Mouse (Mus musculus): ENCODE results near the gene Pcx. TPM values are rescaled to one million over a fixed set of nuclear protein-coding genes. Genes with fewer than 3 reads are reported as not detected.

The Pcx gene
- total RNA-seq, 4 experiments from 2014 or later, result 351 to 737 (median 517) TPM

DNA sequence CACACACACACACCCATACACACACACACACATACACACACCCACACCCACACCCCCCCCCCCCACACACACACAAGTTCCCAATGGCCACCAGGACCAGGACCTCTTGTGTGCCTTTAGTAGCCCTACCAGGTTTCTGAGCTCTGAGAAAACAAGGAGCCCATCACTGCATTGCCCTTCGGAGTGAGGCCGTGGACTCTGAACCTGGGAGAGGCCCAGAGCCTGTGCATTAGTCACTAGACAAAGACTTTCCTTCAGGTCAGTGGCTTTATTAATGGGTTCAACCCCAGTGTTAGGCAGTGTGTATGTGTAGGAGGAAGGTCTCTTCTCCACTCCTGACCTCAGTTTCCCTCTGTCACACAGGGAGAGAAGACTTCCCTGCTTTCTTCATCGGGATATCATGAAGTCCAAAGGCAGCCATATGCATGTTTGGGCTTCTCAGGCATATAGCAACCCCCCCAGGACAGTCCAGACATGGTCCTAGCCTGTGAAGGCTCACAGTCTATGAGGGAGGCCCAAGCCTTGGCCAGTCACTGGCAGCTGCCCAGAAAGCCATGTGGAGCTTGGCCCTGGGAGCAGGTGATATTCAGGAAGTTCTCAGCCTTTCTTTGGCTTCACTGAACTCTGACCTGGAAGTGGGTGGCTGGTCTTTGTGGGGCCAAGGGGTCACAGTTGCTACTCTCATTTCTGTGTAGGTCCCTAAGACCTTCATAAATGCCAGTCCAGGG is 13.6 kb upstream of the Pcx start:
- peak; percentile 37 for DNase-seq

DNA sequence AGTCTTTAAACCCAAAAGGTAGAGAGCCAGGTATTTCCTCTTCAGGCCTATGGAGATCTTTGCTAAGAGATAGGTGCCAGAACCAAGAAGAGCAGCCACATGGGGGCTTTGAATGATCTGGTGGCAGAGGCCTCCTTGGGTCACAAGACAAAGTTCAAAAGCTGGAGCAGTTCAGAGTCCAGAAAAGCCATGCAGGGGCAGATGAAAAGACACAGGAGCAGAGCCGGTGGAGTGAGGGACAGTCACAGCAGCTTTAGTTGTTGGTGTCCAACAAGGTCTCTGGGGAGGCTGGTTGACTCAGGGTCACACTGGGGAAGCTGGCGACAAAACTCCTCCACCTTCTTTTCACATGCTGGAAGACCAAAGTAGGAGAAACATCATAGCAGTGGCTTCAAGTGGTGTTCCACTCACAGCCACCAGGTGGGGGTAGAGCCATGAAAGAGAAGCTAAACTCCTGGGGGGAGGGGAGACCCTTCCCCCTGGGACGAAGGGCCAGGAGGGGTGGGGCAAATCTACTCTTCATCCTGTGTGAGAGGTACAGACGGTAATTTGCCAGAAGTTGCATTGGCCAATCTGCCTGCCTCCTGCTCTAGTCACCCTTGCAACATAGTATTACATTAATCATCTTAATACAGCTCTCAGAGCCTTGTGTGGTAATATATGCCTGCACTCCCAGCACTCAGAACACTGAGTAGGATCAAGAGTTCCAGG is 12.9 kb upstream of the Pcx start:
- peak; percentile 82 for DNase-seq

DNA sequence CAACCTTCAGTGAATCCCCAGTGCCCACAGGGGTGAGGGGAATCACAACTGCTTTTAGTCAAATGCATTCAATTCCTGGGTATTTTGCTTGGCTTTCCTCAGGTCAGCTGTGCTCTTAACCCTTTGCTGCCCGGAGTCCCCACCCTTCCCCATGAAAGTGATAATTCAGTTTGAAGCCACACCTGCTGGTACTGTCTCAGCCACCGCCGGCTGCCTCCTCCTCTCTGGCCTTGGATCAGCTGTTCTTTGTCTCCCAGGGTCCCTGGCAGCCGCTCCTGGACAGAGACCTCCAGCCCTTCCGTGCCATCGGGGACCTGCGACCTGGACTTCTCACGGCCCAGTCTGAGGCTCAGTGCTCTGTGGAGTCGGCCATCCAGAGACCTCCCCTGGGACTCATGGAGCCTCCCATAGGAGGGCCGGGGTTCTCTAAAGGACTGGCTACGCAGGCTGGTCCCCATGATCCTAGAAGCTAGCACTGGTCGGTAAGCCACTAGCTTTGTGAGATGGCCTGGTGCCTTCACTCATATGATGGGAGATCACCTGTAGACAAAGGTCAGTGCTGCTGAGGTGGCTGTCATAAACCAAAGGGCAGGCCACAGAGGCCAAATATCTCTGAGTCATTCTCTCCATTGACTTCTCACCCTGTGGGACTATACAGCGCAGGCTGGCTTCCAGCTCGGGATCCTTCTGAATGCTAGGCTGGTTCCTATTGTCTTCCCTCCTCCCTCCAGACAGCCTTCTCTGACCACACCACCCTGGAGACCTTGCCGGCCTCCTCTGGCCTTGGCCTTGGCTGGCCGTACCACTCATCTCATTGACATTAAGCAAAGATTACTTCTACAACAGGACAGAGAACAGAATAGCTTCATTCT is 12.0 kb upstream of the Pcx start, which contains the start of gene 2010003K11Rik:
2010003K11Rik (minus strand) TSS at position 522 of the 872 bp plus-strand sequence.
- peak; percentile 91 for DNase-seq

DNA sequence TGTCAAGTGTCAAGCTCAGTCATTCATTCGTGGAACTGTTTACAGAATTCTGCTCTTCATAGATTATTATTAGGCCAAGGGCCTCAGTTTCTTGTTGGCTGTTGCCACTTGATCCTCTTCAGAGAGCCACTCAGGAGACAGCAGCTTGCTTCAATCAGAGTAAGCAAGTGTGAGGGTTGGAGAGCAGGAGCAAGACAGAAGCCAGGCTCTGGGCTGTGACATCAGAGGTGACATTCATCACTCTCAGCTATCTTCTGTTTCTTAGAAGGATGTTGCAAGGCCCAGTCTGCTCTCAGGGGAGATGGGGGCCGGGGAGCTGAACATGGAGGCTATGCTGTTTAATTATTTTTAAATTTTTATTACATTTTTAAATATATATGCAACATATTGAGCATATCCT is 7.6 kb upstream of the Pcx start:
- DNase-seq, result no peak

DNA sequence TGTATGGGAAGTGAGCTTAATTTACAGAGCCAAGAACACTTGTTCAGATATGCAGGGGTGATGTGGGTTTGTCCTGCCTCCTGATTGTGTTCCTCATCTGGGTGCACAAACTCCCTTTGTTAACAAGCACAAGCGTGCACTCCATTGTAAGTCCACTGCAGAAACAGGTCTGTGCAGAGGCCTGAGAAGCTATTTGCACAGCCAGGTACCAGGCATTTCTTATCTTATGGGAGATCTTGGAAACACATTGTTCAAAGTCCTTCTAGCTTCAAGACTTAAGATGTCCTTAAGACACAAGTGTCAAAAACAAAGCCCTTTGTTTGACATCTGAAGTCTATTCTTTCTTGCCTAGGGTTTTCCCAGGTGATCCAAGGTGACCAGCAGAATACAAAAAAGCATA is 5.4 kb upstream of the Pcx start:
- no peak for DNase-seq

DNA sequence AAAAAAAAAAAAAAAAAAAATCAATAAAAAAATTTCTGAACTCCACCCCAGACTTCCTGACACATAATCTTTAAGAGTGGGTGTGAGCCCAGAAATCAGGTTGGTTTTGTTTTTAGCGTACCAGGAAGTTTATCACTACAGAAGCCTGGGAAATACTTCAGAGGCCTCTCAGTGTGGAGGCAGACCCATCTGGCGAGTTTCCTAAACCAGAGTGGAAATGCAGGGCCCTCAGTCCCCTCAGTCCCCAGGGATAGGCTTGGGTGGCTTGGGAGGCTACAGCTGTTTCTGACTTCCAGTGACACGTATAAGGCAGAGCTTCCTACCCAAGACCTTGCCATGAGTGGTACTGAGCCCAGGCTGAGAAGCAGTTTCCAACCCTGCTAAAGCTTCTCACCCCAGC is 2.5 kb upstream of the Pcx start:
- DNase-seq, result no peak

DNA sequence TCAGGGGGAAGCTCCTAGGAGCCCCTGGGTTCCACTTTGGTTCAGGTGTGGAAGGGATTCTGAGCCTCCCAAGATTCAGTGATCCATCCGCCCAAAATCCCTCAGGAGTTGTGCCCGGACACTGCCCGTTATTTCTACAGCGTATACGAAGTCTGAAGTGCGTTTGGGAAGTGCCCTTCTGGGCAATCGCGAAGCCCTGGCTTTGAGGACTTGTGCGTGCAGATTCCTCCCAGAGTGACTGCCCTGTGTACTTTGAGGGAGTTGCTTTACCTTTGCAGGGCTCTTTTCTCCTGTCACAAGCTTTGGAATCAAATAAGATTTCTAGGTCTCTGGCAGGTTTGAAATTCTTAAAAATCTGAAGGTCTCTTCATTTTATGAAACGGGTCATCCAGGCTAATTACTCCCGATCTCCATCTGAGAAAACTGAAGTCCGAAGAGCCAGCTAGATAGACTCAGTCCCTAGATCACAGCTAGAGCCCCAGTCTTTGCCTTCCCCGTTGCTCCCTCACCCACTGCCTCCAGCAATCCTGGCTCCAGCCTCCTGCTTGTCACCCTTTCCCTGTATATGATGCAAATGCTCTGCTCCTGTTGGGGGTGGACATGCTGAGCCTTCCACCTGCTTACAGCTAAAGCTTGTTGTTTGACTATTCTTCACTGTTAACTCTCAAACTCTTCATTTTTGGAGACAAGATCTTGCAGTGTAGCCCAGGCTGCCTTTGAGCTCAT is 1.0 kb downstream of the Pcx start:
- DNase-seq, result no peak

DNA sequence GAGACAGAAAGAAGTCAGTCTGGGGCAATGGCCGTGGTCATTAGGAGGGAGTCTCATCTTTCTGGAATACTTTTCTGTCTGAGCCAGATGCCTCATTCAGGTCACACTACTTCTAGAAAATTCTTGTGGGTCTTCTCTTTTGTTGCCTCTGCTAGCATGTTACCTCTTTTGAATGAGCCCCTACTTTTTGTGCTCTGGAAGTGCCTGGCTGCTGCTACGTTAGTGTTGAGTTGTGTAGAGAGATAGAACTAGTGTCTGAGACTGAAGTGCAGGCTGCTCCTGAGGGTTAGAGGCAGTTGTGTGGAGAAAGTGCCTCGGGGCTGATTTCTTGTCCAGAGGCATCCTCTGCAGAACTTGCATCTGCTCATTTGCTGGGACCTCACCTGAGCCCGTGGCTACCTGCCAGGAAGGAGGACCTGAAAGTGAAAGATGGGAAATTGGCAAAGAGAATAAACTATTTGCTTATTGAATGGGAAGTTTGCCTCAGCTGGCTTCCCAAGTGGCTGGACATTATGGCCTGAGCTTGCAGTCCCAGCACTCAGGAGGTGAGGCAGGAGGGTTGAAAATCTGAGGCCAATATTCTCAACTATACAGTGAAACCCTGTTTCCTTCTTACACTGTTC is 3.1 kb downstream of the Pcx start:
- no peak for DNase-seq

DNA sequence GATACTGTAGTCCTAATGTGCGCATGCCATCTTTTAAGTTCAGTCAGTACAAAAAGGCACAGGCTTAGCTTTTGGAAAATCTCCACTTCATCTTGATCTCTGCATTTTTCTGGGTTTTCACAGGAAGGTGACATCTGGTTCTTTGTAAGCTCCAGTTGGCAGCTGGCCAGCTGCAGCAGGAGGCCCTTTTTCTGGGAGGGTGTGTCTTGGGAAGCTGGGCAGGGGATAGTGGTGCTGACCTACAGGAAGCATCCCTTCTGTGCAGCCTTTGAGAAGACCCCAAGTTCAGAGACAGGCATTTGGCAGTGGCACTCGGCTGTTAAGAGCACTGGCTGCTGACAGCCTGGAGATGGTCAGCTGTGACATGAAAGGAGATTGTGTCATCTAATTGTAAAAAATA is 5.5 kb downstream of the Pcx start:
- DNase-seq, result no peak

DNA sequence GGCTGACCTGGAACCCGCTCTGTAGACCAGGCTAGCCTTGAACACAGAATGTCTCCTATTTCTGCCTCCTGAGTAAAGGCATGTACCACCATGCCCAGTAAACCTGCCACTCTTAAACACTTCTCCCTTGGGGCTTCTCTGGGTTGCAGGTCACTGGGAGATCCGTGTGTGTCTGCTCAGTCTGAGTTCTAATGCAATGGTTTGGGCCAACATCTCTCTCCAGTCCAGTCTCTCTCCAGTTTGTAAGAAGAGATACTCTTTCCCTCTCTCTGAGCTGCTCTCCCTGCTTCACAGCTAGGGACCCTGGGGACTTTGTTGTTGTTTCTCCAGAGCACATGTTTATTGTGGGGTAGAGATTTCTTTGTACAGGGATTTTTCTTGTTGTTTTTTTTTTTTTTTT is 6.0 kb downstream of the Pcx start:
- no peak for DNase-seq

DNA sequence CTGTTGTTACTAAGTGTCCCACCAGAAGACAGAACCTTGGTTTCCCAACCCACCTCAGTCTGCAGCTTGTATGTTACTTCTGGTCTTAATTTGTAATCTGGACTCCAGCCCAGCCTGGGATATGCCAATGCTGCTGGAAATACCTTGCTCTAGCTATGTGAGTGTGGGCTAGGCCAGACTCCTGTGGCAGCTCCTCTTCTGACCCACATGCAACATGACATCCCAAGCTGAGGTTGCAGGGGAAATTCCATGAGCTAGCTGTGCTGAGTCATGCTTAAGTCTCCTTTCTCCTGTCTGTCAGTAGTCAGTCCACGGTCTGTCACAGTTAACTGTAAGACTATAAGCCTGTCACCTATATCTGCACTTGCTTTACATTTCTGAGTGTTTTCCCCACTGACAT is 7.2 kb downstream of the Pcx start:
- no peak for DNase-seq

DNA sequence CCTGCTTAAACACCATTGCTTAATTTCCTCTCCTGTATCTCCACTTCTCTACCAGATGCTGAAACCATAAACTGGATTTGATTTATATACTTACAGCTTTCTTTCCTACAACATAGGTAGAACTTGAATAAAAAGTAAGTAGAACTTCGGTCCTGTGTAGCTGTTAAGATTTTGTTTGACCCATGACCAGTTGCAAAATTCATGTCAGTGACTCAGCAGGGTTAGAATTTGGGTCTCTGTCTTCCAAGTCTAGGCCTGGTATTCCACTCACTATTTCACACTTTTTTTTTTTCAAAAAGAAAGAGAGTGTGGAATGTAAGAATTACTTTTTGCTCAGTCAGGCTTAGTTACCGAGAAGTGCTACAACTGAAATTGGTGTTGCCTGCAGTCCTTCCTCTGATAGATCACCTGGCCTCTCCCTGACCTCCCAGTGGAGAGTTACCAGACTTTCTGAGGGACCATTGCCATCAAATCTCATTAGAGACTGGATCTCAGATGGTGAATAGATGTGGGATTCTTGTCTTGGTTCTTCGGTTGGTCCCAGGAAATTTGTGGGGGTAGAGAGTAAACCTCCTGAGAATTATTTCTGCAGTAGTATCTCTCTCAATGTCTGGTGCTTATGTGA is 11.3 kb downstream of the Pcx start:
- DNase-seq, result no peak

DNA sequence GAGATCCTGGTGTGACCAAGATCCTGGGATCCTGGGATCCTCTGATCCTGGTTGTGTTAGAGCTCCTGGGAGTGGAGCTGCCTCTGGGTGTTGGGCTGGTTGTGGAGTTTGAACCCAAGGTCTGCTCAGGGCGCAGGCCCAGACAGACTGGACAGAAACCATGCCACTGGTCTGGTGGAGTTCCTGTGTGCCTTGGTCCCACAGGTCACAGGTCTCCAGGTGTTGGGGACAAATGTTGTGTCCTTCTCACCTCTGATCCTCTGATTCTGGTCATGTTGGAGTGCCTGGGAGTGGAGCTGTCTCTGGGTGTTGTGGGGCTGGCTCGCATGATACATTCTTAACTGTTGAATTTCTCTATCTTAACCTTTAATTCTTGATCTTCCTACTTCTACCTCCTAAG is 24.4 kb downstream of the Pcx start:
- DNase-seq, result no peak

DNA sequence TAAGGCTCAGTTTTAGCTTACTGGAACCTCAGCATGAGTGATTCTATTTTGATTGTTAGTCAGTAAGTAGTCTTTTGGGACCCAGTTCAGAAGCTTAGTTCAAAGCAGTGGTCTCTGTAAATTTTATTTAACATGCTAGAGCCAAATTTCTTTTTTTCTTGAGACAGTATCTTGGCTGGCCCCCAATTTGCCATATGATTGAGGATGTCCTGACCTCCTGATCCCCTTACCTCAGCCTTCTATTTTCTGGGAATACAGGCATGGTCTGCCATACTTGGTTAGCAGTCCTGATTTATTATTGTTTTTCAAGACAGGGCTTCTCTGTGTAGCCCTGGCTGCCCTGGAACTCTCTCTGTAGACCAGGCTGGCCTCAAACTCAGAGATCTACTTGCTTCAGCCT is 25.6 kb downstream of the Pcx start:
- no peak for DNase-seq

DNA sequence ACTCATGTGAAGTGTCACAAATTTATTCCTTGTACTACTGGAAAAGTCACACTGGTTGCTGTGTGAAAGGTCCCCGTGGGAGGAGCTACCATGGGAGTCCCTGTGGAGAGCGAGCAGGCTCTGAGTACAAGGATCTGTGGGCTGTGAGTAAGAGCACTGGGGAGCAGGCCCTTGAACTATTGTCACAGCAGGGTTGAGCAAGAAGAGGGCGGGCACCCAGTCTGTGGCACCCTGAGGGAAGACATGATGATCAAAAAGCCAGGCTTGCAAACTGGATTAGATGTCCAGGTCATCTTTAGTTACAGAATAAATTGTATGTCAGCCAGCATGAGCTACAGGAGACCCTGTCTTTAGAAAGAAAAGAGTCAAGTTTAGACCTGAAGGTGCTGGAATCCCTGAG is 26.3 kb downstream of the Pcx start:
- peak; percentile 88 for DNase-seq

DNA sequence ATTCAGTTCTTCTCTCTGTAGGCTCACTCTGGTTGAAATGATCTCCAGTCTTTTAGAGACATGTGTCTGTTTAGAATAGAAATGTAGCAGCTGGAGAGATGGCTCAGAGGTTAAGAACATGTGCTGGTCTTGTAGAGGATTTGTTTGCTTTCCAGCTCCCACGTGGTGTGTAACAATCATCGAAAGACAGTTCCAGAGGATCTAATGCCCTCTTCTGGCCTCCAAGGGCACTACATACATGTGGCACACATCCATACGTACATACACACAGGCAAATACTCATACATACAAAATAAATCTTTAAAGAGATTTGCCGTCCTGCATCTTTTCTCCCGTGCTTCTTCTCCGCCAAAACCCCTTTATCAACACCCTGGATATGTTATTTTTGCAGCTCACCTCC is 30.0 kb downstream of the Pcx start:
- DNase-seq, result no peak

DNA sequence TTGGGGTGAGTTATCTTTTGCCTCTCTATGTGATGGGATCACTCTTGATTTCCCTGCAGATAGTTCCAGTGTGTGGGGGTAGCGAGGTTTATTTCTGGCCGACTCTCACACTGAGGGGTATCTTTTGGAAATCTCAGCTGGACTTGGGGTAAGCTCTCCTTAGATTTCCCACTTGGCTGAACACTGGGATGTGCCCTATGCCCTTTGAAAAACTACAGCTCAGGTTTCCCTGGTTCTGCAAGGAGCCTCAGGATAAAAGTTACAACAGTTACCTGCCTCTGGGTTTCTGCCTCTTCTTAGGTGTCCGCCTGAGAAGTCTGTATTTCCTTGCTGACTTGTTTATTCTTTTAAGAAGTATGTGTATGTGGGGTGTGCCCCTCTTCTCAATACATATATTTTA is 30.7 kb downstream of the Pcx start:
- no peak for DNase-seq

DNA sequence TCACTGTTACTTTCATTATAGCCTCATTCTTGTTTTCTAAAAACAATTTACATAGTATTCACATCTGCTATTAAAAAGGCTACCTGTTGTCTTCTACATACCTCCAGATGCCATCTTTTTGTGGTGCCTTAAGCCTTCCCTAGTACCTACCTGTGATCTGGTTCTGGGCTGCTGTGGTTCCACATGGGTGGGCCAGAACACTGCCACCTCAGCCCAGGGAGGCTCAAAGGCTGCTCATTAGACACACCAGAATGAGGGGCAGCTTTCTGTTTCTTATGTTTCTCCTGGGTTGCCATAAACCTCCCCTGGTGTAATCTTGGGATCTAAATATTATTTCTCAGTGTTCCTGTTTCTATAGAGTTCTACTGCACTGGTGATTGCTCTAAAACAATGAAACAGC is 31.8 kb downstream of the Pcx start:
- no peak for DNase-seq

DNA sequence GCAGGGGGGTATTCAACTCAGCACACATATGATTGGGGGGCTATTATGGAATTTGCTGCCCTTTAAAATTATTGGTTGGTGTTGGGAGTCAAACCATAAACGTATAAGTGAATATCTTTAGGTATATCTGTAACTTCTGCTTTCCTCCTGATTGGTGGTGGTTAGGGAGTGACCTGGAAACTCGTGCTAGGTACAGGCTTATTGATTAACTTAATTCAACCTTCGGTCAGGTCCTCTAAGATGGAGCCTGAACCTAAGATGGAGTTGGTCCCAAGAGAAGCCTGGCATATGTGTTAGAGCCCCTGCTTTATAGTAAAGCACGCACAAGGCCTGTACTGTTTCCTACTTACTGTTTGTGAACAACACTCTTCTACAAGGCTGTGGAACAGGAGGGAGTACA is 34.8 kb downstream of the Pcx start:
- DNase-seq, result no peak

DNA sequence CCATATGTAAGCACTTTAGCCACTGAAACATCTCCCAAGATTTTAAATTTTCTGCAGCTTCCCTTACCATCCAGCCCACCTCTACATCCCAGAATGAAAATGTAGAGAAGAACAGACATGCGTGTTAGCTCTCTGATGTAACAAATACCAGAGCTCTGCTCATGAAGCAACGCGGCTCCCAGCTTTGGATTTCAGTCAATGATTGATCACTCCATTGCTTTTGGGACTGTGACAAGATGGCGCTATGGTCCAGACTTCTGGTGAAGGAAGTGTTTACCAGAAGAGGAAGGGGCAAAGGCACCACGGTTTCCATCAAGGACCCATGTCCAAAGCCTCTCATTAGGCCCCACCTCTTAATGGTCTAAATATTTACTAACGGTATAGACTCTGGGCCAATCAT is 35.6 kb downstream of the Pcx start:
- DNase-seq, result no peak

DNA sequence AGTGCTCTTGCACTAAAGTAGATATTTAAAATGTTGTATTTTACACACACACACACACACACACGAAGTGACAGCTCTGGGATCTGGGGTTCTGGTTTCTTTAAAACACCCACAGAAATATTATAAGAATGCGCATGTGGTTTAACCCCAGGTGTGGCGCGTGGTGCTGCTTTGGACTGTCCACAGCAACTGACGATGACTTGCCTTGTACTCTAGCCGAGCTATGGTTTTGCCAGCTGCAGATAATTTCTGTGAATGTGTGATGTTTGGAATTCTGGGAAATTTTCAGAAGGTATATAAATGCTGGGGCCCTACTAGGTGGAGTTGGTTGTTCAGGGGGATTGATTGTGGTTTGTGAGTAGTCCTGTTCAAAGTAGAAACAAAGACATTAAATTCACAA is 37.5 kb downstream of the Pcx start:
- DNase-seq, result no peak
